Mouse (Mus musculus) limb, embryonic 11.5 days (tissue): ENCODE results near the gene Scn3b. TPM values are rescaled to one million over a fixed set of nuclear protein-coding genes. Genes with fewer than 3 reads are reported as not detected.

ENCODE experiments used
- ATAC-seq: fragments of 200-750 bp; cut with Nextera tagmentation; 2 replicates; pipeline ENCODE4 v1.8.0; 2017; ENCODE audit warnings: low read depth; ENCODE audit not compliant: insufficient number of reproducible peaks, low FRiP score, low TSS enrichment
- DNase-seq: peaks from one replicate; pipeline ENCODE4 v3.0.0-alpha.2; 2015; ENCODE audit warnings: low spot score
- H3K27ac ChIP-seq: fragments of 300-500 bp; sonication (generic); replicated peaks from 2 replicates; pipeline ENCODE4 v1.5.1; 2014; ENCODE audit warnings: low read depth, mild to moderate bottlenecking, low read length
- H3K27me3 ChIP-seq: fragments of 300-500 bp; sonication (generic); 2 replicates; pipeline ENCODE4 v1.6.1; 2014; ENCODE audit warnings: mild to moderate bottlenecking, low read length, mixed read lengths; ENCODE audit not compliant: control insufficient read depth, insufficient read depth
- H3K36me3 ChIP-seq: fragments of 300-500 bp; sonication (generic); 2 replicates; pipeline ENCODE4 v1.6.1; 2014; ENCODE audit warnings: mild to moderate bottlenecking, low read length, moderate library complexity, mixed read lengths; ENCODE audit not compliant: control insufficient read depth, insufficient read depth
- H3K4me1 ChIP-seq: fragments of 300-500 bp; sonication (generic); 2 replicates; pipeline ENCODE4 v1.6.1; 2014; ENCODE audit warnings: low read length, mixed read lengths; ENCODE audit not compliant: control insufficient read depth, insufficient read depth
- H3K4me2 ChIP-seq: fragments of 300-500 bp; sonication (generic); 2 replicates; pipeline ENCODE4 v1.6.1; 2014; ENCODE audit warnings: low read depth, mild to moderate bottlenecking, moderate library complexity; ENCODE audit not compliant: severe bottlenecking
- H3K4me3 ChIP-seq: fragments of 300-500 bp; sonication (generic); 2 replicates; pipeline ENCODE4 v1.5.1; 2014; ENCODE audit warnings: low read depth, low read length
- H3K9ac ChIP-seq: fragments of 300-500 bp; sonication (generic); 2 replicates; pipeline ENCODE4 v1.6.1; 2014; ENCODE audit warnings: mild to moderate bottlenecking, low read length
- H3K9me3 ChIP-seq: fragments of 300-500 bp; sonication (generic); 2 replicates; pipeline ENCODE4 v1.6.1; 2016; ENCODE audit warnings: low read length; ENCODE audit not compliant: control insufficient read depth
- whole genome bisulfite sequencing: fragments of 180-500 bp; shearing (Covaris S2); extraction: QIAGEN DNeasy Blood & Tissue Kit; methylation state at CpG from one replicate; pipeline ENCODE4 v1.1.7; 2014; 5-methylcytosine and 5-hydroxymethylcytosine counted together
- polyA plus RNA-seq: library from polyadenylated mRNA; unstranded; fragments of >200 nt; fragmentation: Nextera tagmentation; extraction: Ambion mirVana; gene quantifications from 2 replicates; pipeline ENCODE4 v1.2.1, GENCODE M21; 2014

Gene Scn3b
- polyA plus RNA-seq, 1 experiment from 2014 or later = 0.15 TPM

DNA sequence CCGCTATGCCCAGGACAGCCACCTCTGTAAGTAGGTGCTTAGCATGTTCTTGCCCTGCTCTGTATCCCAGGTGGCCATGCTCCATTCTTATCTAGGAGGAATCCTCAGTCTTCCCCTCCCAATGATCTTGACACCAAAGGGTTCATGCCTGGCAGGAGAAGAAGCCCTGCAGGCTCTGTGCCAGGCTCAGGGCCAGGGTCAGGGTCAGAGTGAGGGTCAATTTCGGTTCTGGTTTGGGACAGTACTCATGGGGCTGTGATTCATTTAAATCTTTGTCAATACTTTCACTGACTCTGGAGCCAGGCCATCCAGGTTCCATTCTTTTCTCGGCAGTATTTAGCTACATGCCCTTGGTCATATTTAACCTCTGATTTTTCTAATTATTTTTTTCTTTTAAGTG lies 8.7 kb downstream of the Scn3b start:
- Histone ChIP-seq H3K27ac (no peak overlapping the region), H3K4me2 (no peak overlapping the region), H3K9ac (no peak overlapping the region), H3K9me3 (no peaks in the 10 kb centered on the region), H3K36me3 (no peaks in the 10 kb centered on the region), H3K4me1 (no peaks in the 10 kb centered on the region), H3K4me3 (no peak overlapping the region), H3K27me3 (no peaks in the 10 kb centered on the region)
- no peak for DNase-seq
- no peak for ATAC-seq
- WGBS = 78% methylated on average over 3 of the region's 3 CpGs

DNA sequence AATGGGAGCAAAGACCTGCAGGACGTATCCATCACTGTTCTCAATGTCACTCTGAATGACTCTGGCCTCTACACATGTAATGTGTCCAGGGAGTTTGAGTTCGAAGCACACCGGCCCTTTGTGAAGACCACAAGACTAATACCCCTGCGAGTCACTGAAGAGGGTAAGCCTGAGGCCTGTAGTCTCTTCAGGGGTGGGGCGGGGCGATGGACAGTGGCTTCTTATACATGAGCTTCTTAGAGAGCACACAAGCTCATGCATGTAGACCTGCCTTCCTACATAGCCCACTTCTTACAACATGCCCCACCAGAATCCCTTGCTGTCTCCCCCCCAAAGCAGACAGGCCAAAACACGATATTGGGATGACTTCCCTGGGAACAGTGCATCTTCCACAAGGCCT lies 10.4 kb downstream of the Scn3b start:
- Histone ChIP-seq H3K27me3 (no peaks in the 10 kb centered on the region), H3K4me1 (no peaks in the 10 kb centered on the region), H3K27ac (no peak overlapping the region), H3K9ac (no peak overlapping the region), H3K4me2 (no peak overlapping the region), H3K4me3 (no peak overlapping the region), H3K36me3 (no peaks in the 10 kb centered on the region), H3K9me3 (no peaks in the 10 kb centered on the region)
- no peak for ATAC-seq
- 93% methylated on average over 7 of the region's 7 CpGs for WGBS
- no peak for DNase-seq

DNA sequence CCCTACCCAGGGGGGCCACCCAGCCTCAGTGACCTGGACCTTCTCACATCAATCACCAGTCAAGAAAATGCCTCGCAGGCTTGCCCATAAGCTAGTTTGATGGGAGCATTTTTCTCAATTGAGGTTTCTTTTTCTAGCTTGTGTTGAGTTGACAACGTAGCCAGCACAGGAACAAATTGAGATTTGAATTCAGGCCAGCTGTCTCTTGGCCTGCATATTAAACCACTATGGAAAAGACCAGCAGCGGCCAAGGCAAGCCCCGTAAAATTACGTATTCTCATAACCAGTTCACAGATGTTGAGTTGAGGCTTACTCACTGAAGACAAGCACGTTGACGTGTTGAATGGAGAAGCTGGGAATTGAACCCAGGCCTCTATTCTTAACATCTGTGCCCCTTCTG lies 14.0 kb downstream of the Scn3b start:
- 86% methylated on average over 7 of the region's 7 CpGs for WGBS

DNA sequence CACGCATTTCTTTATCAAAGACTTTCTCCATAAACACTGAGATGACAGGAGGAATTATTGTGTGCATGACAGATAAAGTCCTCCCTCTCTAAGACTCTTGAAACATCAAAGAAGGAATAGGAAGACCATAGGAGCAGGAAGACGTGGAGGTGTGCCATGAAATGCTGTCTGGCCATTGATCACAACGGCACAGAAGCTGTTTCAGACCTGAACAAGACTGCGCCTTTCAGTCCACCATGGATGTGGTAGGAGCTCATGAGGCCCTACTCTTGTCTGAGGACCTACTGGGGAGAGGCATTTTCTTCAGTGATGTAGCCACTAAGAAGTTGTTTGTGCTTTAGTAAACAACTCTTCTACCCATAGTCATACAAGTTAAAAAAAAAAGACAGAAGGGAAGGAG lies 23.5 kb downstream of the Scn3b start:
- H3K36me3 ChIP-seq = peaks cover 2% of the 10 kb centered on the region; the same call in 1 of the 2 replicates
- H3K4me2 ChIP-seq = no peak overlapping the region
- H3K4me3 ChIP-seq = no peak overlapping the region
- H3K9ac ChIP-seq = no peak overlapping the region
- ATAC-seq = no peak
- H3K27me3 ChIP-seq = no peaks in the 10 kb centered on the region
- no peak overlapping the region for H3K27ac ChIP-seq
- no peaks in the 10 kb centered on the region for H3K9me3 ChIP-seq
- no peaks in the 10 kb centered on the region for H3K4me1 ChIP-seq
- 87% methylated on average over 4 of the region's 4 CpGs for WGBS
- DNase-seq = no peak

More for the DNA sequence above, 14.0 kb downstream of the Scn3b start:
- Histone ChIP-seq H3K4me3 (no peak overlapping the region), H3K9me3 (no peaks in the 10 kb centered on the region), H3K27ac (no peak overlapping the region), H3K4me1 (no peaks in the 10 kb centered on the region), H3K36me3 (no peaks in the 10 kb centered on the region), H3K4me2 (no peak overlapping the region), H3K9ac (no peak overlapping the region), H3K27me3 (no peaks in the 10 kb centered on the region)
- DNase-seq = no peak
- ATAC-seq = no peak

DNA sequence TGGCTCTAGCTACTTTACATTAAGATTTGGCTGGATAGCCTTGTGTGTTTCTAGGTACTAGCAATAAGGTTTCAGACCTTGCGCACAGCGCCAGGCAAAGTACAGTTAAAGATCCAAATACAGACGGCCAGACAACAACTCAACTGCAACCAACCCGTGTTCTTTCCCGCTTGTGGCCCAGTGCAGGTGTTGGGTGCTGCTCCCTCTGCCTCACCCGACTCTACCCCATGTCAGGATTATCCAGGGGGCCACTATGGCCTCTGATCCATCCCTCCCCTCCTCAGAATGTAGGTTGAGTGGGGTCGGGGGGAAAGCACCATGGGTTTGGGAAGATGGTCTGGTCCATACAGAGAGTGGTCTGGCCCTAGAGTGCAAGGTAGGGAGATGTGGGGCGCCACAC lies 24.3 kb downstream of the Scn3b start:
- DNase-seq = no peak
- Histone ChIP-seq H3K4me2 (no peak overlapping the region), H3K9ac (no peak overlapping the region), H3K9me3 (no peaks in the 10 kb centered on the region), H3K27ac (no peak overlapping the region), H3K4me3 (no peak overlapping the region), H3K4me1 (no peaks in the 10 kb centered on the region), H3K27me3 (no peaks in the 10 kb centered on the region), H3K36me3 (peaks cover 2% of the 10 kb centered on the region; the same call in 1 of the 2 replicates)
- WGBS = 92% methylated on average over 8 of the region's 8 CpGs
- ATAC-seq = no peak

DNA sequence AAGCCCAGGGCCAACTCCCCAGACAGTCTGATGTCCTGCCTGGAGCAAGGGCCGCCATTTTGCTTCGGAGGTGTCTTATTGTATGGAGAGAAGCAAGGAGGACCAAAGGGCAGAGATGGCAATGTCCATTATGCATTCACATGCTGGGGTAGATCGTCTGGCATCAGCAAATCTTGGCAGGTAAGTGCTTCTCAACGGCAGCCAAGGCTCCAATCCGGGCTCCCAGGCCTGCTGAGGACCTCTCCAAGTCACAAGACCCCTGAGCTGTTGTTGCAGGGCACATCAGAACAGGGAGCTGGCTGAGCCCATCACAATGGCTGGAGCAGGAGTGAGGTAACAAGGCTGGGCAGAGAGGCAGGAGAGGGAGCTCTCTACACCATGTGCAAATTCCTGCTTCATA lies 24.7 kb downstream of the Scn3b start:
- Histone ChIP-seq H3K4me1 (no peaks in the 10 kb centered on the region), H3K4me2 (no peak overlapping the region), H3K27me3 (no peaks in the 10 kb centered on the region), H3K9ac (no peak overlapping the region), H3K36me3 (peaks cover 2% of the 10 kb centered on the region; the same call in 1 of the 2 replicates), H3K27ac (no peak overlapping the region), H3K9me3 (no peaks in the 10 kb centered on the region), H3K4me3 (no peak overlapping the region)
- 92% methylated on average over 5 of the region's 5 CpGs for WGBS
- ATAC-seq (no peak), DNase-seq (no peak)

DNA sequence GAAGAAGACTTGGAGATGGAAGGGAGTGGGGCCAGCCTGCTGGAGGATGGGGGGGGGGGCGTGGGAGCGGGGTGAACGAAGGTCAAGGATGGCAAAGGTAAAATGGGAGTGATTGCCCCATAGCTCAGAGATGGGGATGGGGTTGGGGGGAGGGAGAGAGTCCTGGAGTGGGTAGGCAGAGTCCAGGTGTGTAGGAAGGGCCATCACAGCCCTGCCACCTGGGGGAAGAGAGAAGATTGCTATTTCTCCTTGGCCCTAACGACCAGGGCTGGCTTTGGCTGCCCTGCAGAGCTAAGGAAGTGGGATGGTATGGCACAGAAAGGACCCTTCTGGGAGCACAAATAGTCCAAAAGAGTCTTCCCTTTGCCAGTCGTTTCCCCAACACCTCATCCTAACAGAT lies 25.2 kb downstream of the Scn3b start:
- Histone ChIP-seq H3K27ac (no peak overlapping the region), H3K4me2 (no peak overlapping the region), H3K9ac (no peak overlapping the region), H3K27me3 (no peaks in the 10 kb centered on the region), H3K4me1 (no peaks in the 10 kb centered on the region), H3K36me3 (peaks cover 2% of the 10 kb centered on the region; the same call in 1 of the 2 replicates), H3K4me3 (no peak overlapping the region), H3K9me3 (no peaks in the 10 kb centered on the region)
- ATAC-seq (no peak), DNase-seq (no peak)
- 91% methylated on average over 5 of the region's 5 CpGs for WGBS

DNA sequence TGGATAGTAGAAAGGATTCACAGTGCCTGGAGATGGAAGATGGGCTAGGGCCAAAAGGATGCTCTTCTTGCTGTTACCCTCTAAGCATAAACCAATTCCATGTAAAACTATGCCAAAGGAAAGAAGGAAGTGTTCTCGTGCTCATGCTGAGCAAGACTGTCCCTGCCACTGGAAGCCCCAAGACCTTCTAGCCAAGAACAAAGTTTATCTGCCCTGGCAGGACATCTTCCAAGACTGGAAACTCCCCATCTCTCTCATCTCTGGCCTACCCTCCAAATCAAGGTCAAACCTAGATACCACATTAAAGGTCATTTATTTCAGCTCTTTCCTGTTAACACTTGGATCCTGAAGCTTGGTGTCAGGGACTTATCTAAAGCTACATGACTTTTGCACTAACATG lies 25.8 kb downstream of the Scn3b start:
- no peak overlapping the region for H3K4me2 ChIP-seq

DNA sequence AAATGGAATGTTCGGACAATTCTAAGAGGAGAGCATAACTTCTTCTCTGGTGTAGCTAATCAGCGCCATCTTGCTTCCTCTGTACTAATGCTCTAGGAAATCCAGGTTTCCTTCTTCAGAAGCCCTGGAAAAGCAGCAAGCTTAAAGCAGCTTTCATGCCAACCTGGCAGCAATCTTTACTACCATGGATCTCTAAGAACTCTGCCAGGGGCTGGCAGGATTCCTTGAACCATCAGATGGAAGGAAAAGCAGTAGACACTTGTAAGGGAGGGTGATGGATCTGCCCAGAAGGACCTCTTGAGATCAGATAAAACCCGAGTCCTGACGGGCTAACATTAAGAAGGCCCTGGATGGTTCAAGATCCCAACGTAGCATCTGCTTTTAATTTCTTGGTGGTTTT lies 27.2 kb downstream of the Scn3b start:
- Histone ChIP-seq H3K27me3 (no peaks in the 10 kb centered on the region), H3K27ac (no peak overlapping the region), H3K4me3 (no peak overlapping the region), H3K9ac (no peak overlapping the region), H3K9me3 (no peaks in the 10 kb centered on the region), H3K36me3 (peaks cover 2% of the 10 kb centered on the region; the same call in 1 of the 2 replicates), H3K4me2 (no peak overlapping the region), H3K4me1 (no peaks in the 10 kb centered on the region)
- ATAC-seq (no peak), DNase-seq (no peak)
- WGBS = 89% methylated on average over 5 of the region's 5 CpGs

More for the DNA sequence above, 25.8 kb downstream of the Scn3b start:
- Histone ChIP-seq H3K27ac (no peak overlapping the region), H3K27me3 (no peaks in the 10 kb centered on the region), H3K4me3 (no peak overlapping the region), H3K9me3 (no peaks in the 10 kb centered on the region), H3K4me1 (no peaks in the 10 kb centered on the region), H3K36me3 (peaks cover 2% of the 10 kb centered on the region; the same call in 1 of the 2 replicates), H3K9ac (no peak overlapping the region)
- DNase-seq = no peak
- no peak for ATAC-seq
- WGBS = 87% methylated on average over 1 of the region's 1 CpGs
